Mouse (Mus musculus): Measurements from ENCODE around the gene Irf6. TPM values are rescaled to one million over a fixed set of nuclear protein-coding genes. Genes with fewer than 3 reads are reported as not detected.

Gene Irf6
- polyA plus RNA-seq, 1 experiment from 2014 or later, result 1.8 TPM

DNA sequence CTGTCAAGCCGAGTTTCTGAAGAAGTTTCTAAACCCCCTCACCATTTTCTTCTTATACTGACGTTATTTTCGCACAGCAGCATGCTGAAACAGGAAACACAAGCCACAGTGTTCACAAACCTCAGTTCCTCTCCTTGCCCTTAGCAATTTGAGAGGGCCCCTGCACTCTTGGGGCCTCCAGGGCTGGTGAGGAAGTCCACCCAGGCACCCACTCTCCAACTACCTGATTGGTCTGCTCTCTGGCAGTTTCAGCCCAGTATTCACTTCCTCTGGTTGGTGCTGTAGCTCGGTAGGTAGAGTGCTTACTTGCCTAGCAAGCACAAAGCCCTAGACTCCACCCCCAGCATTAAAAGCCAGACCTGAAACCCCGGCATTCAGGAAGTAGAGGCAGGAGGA lies 48.5 kb downstream of the Irf6 start, which contains the start of gene Traf3ip3:
Gene Traf3ip3 (minus strand): TSS at position 321 of the 396 bp plus-strand sequence.
- no peaks in the 10 kb centered on the region for H3K27me3 ChIP-seq
- DNase-seq, result peak; percentile 28
- H3K9ac ChIP-seq, result peak within 1 kb of the TSS; percentile 41; the same call in 1 of the 2 replicates
- H3K27ac ChIP-seq, result peak within 1 kb of the TSS; percentile 71
- H3K4me1 ChIP-seq (replicated peaks), result peaks cover 16% of the 10 kb centered on the region
- peak; percentile 78 for ATAC-seq (ENCODE audit: low read depth)
- 15% methylated on average over 5 of the region's 5 CpGs for WGBS (ENCODE audit: insufficient replicate concordance)
- peak within 1 kb of the TSS; percentile 28 for H3K4me3 ChIP-seq (replicated peaks)
- peak within 1 kb of the TSS; percentile 29 for H3K4me2 ChIP-seq
- H3K9me3 ChIP-seq (replicated peaks), result no peaks in the 10 kb centered on the region
- no peaks in the 10 kb centered on the region for H3K36me3 ChIP-seq

DNA sequence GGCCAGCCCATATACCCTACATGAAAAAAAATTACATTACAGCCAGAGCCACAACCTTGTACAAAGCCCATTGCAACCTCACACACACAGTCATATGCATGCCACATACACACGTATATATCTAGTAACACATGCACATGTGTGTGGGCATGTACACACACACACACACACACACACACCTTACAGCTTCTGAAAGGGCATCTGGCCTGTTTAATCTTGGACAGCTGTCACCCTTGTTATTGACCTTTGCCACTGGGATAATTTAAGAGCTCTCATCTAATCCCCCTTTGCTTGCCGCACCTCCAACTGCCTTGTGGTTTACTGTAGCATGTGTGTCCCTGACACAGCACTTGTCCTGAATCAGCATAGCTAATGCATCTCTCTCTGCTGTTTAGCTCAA lies 50.9 kb downstream of the Irf6 start:
- Histone ChIP-seq H3K36me3 (no peaks in the 10 kb centered on the region), H3K27ac (no peak overlapping the region), H3K9me3 (replicated peaks) (no peaks in the 10 kb centered on the region), H3K4me3 (replicated peaks) (no peak overlapping the region), H3K27me3 (no peaks in the 10 kb centered on the region), H3K9ac (no peak overlapping the region), H3K4me1 (replicated peaks) (peaks cover 5% of the 10 kb centered on the region; the same call in 1 of the 2 replicates), H3K4me2 (no peak overlapping the region)
- ATAC-seq (ENCODE audit: low read depth) (no peak), DNase-seq (no peak)
- 56% methylated on average over 2 of the region's 2 CpGs for WGBS (ENCODE audit: insufficient replicate concordance)

DNA sequence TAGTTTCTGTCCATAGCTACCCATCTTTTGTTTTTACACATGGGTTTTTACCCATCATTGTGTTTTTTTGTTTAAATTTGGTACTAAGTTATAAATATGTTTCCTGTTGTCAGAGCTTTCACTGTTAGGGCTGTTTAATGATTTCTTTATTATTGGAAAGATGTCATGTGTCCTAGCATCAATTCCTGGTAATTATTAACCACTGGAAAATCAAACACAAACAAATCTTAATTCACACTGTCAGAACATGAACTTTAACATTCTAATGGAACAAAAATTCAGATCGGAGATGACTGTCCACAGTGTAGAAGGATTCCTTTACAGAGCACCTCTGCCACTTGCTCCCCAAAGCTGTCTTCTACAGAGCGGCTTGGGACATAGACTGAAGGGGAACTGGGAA lies 52.5 kb downstream of the Irf6 start:
- Histone ChIP-seq H3K27me3 (no peaks in the 10 kb centered on the region), H3K27ac (no peak overlapping the region), H3K36me3 (no peaks in the 10 kb centered on the region), H3K4me1 (replicated peaks) (0 out of 2 replicates have a peak, but pooled peaks cover 5% of the 10 kb centered on the region), H3K9me3 (replicated peaks) (no peaks in the 10 kb centered on the region), H3K9ac (no peak overlapping the region), H3K4me3 (replicated peaks) (no peak overlapping the region), H3K4me2 (no peak overlapping the region)
- DNase-seq (no peak), ATAC-seq (ENCODE audit: low read depth) (no peak)
- 60% methylated on average over 2 of the region's 2 CpGs for WGBS (ENCODE audit: insufficient replicate concordance)

DNA sequence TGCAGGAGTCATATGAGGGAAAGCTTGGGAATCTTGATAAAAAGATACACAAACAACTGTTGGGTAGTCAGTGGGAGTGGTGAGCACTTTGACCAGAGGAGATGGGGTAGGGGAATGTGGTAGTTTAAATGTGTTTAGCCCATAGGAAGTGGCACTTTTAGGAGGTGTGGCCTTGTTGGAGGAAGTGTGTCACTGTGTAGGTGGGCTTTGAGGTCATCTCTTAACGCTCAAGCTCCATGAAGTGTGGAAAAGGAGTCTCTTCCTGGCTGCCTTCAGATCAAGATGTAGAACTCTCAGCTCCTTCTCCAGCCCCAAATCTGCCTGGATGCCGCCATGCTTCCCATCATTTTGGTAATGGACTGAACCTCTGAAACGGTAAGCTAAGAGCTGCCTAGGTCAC lies 54.6 kb downstream of the Irf6 start, which contains the start of gene Lamb3:
Gene Lamb3 (plus strand): TSS at position 197 of the 400 bp plus-strand sequence.
- no peak within 1 kb of the TSS for H3K4me3 ChIP-seq (replicated peaks)
- DNase-seq, result no peak
- WGBS (ENCODE audit: insufficient replicate concordance), result 51% methylated on average over 3 of the region's 3 CpGs
- H3K27me3 ChIP-seq, result no peaks in the 10 kb centered on the region
- H3K4me1 ChIP-seq (replicated peaks), result no peaks in the 10 kb centered on the region
- ATAC-seq (ENCODE audit: low read depth), result no peak
- H3K4me2 ChIP-seq, result no peak within 1 kb of the TSS
- H3K36me3 ChIP-seq, result no peaks in the 10 kb centered on the region
- no peaks in the 10 kb centered on the region for H3K9me3 ChIP-seq (replicated peaks)
- H3K9ac ChIP-seq, result no peak within 1 kb of the TSS
- no peak within 1 kb of the TSS for H3K27ac ChIP-seq

DNA sequence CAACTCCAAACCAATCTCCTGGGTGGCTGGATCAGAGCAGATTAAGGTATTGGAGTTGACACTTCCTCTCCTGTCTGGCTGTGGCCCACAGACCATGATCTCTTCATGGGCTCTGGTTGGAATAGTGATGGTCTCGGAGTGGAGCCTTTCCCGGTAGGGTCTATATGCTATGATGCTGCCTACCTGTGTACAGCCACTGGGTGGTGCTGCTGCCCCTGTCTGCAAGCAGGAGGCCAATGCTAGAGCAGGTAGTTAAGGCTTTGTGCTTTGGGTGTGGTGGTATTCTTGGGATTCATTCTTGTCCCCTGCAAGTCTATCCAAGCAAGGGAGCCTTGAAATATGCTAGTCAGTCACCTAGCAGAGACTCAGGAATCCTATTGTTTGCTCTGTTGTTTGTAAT lies 55.3 kb downstream of the Irf6 start:
- Histone ChIP-seq H3K4me2 (no peak overlapping the region), H3K4me3 (replicated peaks) (no peak overlapping the region), H3K27me3 (no peaks in the 10 kb centered on the region), H3K4me1 (replicated peaks) (no peaks in the 10 kb centered on the region), H3K9ac (no peak overlapping the region), H3K36me3 (no peaks in the 10 kb centered on the region), H3K9me3 (replicated peaks) (no peaks in the 10 kb centered on the region), H3K27ac (no peak overlapping the region)
- ATAC-seq (ENCODE audit: low read depth) (no peak), DNase-seq (peak; percentile 16)
- 31% methylated on average over 2 of the region's 2 CpGs for WGBS (ENCODE audit: insufficient replicate concordance)

DNA sequence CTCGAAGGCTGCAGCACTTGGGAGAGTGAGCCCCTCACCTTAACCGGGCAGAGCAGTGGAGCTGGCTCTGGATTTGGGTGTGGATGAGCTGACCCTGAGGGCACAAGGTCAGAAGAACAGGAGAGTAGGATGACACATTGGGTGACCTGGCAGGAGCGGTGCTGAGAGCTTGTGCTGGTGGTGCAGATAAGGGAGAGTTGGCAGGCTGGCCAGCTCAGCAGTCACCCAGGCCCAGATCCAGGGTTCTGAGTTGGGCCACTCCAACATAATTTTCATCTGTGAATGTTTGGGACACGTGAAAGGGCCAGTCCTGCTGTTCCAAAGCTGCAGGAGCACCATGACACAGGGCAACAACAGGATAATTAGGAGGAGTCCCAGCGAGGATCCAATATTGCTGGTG lies 58.5 kb downstream of the Irf6 start:
- ATAC-seq (ENCODE audit: low read depth), result no peak
- DNase-seq, result no peak
- no peaks in the 10 kb centered on the region for H3K4me1 ChIP-seq (replicated peaks)
- no peaks in the 10 kb centered on the region for H3K27me3 ChIP-seq
- 52% methylated on average over 5 of the region's 5 CpGs for WGBS (ENCODE audit: insufficient replicate concordance)
- H3K36me3 ChIP-seq, result no peaks in the 10 kb centered on the region
- H3K9ac ChIP-seq, result no peak overlapping the region
- no peak overlapping the region for H3K4me3 ChIP-seq (replicated peaks)
- H3K9me3 ChIP-seq (replicated peaks), result no peaks in the 10 kb centered on the region
- H3K27ac ChIP-seq, result no peak overlapping the region
- H3K4me2 ChIP-seq, result no peak overlapping the region

DNA sequence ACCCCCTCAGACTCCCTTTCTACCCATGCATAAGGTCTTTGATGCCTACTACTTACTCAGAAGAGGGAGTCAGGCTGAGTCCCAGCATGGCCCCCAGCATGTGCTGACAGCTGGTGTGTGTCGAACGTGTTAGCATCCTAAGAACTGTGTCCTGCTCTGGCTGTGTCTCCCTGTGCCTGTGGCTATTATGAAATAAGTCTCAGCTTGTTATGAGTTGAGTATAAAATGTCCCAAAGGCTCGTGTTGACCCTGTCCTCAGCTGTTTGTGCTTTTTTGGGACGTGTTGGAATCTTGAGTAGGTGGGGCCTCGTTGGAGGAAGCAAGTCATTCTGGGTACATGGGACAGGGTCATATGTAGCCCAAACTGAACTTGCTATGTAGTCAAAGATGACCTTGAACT lies 61.1 kb downstream of the Irf6 start:
- WGBS (ENCODE audit: insufficient replicate concordance), result 46% methylated on average over 5 of the region's 5 CpGs

DNA sequence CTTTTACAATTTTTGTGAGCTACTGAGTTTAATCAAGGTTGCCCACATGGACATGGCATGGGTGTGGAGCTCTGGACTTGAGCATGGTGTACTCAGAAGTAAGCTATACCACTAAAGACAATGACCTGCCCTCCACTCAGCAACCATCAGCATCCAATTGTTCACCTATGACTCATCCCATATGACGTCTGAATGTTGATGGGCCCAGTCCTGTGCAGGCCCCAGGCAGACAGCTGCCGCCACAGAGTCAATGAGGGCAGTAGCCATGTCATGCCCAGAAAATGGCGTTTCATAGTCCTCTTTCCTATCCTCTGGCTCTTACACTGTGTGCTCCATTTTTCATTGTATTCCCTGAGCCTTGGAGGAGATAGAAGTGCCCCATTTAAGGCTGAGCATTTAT lies 63.1 kb downstream of the Irf6 start:
- H3K4me2 ChIP-seq, result no peak overlapping the region
- H3K9me3 ChIP-seq (replicated peaks), result no peaks in the 10 kb centered on the region
- 58% methylated on average over 3 of the region's 3 CpGs for whole genome bisulfite sequencing (ENCODE audit: insufficient replicate concordance)
- H3K36me3 ChIP-seq, result no peaks in the 10 kb centered on the region
- H3K4me3 ChIP-seq (replicated peaks), result no peak overlapping the region
- H3K27ac ChIP-seq, result no peak overlapping the region
- H3K4me1 ChIP-seq (replicated peaks), result no peaks in the 10 kb centered on the region
- no peak for ATAC-seq (ENCODE audit: low read depth)
- H3K27me3 ChIP-seq, result no peaks in the 10 kb centered on the region
- H3K9ac ChIP-seq, result no peak overlapping the region
- no peak for DNase-seq

More for the DNA sequence above, 61.1 kb downstream of the Irf6 start:
- Histone ChIP-seq H3K4me2 (no peak overlapping the region), H3K4me3 (replicated peaks) (no peak overlapping the region), H3K27ac (no peak overlapping the region), H3K27me3 (no peaks in the 10 kb centered on the region), H3K9ac (no peak overlapping the region), H3K4me1 (replicated peaks) (no peaks in the 10 kb centered on the region), H3K36me3 (no peaks in the 10 kb centered on the region), H3K9me3 (replicated peaks) (no peaks in the 10 kb centered on the region)
- ATAC-seq (ENCODE audit: low read depth) (no peak), DNase-seq (no peak)

DNA sequence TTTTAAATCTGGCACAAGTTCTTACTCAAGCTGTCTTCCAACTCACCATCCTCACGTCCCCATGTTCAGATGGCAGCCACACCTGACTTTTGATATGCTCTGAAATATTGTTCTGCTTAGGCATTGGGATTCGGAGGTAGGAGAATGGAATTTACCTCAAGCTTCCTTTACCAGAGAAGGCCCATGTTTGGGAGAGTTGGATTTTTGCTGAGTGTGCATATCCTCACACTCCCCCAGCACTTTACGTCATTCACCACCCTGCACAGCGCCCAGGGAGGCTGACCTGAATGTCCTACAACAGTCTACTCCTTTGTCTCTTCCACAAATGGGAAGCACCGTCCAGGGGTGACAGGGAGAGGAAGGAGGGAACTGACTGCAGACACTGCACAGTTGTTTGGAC lies 67.5 kb downstream of the Irf6 start:
- Histone ChIP-seq H3K27ac (no peak overlapping the region), H3K4me2 (no peak overlapping the region), H3K9me3 (replicated peaks) (no peaks in the 10 kb centered on the region), H3K4me3 (replicated peaks) (no peak overlapping the region), H3K4me1 (replicated peaks) (no peaks in the 10 kb centered on the region), H3K27me3 (no peaks in the 10 kb centered on the region), H3K9ac (no peak overlapping the region), H3K36me3 (no peaks in the 10 kb centered on the region)
- 57% methylated on average over 5 of the region's 5 CpGs for WGBS (ENCODE audit: insufficient replicate concordance)
- no peak for DNase-seq
- ATAC-seq (ENCODE audit: low read depth), result no peak

Other genes with a start within 250 kb of the Irf6 start
- 5.0 and 5.3 TPM in 2 replicates for gene Syt14, start 117.3 kb upstream of the Irf6 start, polyA plus RNA-seq (2015; fragmentation: Nextera tagmentation; extraction: Ambion mirVana)
- 3.7 and 3.9 TPM in 2 replicates for gene Diexf, start 22.8 kb upstream of the Irf6 start, polyA plus RNA-seq (2015; fragmentation: Nextera tagmentation; extraction: Ambion mirVana)
- 5.5 and 6.2 TPM in 2 replicates for gene A130010J15Rik, start 14.9 kb downstream of the Irf6 start, polyA plus RNA-seq (2015; fragmentation: Nextera tagmentation; extraction: Ambion mirVana)
- gene Traf3ip3, start 48.6 kb downstream of the Irf6 start, polyA plus RNA-seq (2015; fragmentation: Nextera tagmentation; extraction: Ambion mirVana), result 7.1 and 7.3 TPM in 2 replicates
- 0.21 and 0.25 TPM in 2 replicates for gene Lamb3, start 54.6 kb downstream of the Irf6 start, polyA plus RNA-seq (2015; fragmentation: Nextera tagmentation; extraction: Ambion mirVana)
- 2.0 and 2.1 TPM in 2 replicates for gene Hsd11b1, start 111.0 kb downstream of the Irf6 start, polyA plus RNA-seq (2015; fragmentation: Nextera tagmentation; extraction: Ambion mirVana)
- gene G0s2, start 120.1 kb downstream of the Irf6 start, polyA plus RNA-seq (2015; fragmentation: Nextera tagmentation; extraction: Ambion mirVana), result 40.3 and 43.2 TPM in 2 replicates
- gene Camk1g, start 217.2 kb downstream of the Irf6 start, polyA plus RNA-seq (2015; fragmentation: Nextera tagmentation; extraction: Ambion mirVana), result 0.35 and 0.59 TPM in 2 replicates